Mouse (Mus musculus) midbrain, embryonic 15.5 days (tissue): ENCODE results near the gene Zfc3h1. TPM values are rescaled to one million over a fixed set of nuclear protein-coding genes. Genes with fewer than 3 reads are reported as not detected.

Experiments used
- ATAC-seq: fragments of 200-750 bp; cut with Nextera tagmentation; replicated peaks from 2 replicates; pipeline ENCODE4 v1.8.0; 2017; ENCODE audit warnings: moderate TSS enrichment
- H3K27ac ChIP-seq: fragments of 300-500 bp; sonication (generic); 2 replicates; pipeline ENCODE4 v1.5.1; 2015; ENCODE audit warnings: mild to moderate bottlenecking, inconsistent platforms
- H3K27me3 ChIP-seq: fragments of 300-500 bp; sonication (generic); replicated peaks from 2 replicates; pipeline ENCODE4 v1.6.1; 2015; ENCODE audit warnings: inconsistent platforms
- H3K36me3 ChIP-seq: fragments of 300-500 bp; sonication (generic); replicated peaks from 2 replicates; pipeline ENCODE4 v1.6.1; 2015; ENCODE audit warnings: inconsistent platforms
- H3K4me1 ChIP-seq: fragments of 300-500 bp; sonication (generic); 2 replicates; pipeline ENCODE4 v1.6.1; 2015; ENCODE audit warnings: inconsistent platforms
- H3K4me2 ChIP-seq: fragments of 300-500 bp; sonication (generic); 2 replicates; pipeline ENCODE4 v1.6.1; 2015; ENCODE audit warnings: inconsistent platforms, mild to moderate bottlenecking, moderate library complexity
- H3K4me3 ChIP-seq: fragments of 300-500 bp; sonication (generic); 2 replicates; pipeline ENCODE4 v1.5.1; 2015; ENCODE audit warnings: mild to moderate bottlenecking, inconsistent platforms
- H3K9ac ChIP-seq: fragments of 300-500 bp; sonication (generic); 2 replicates; pipeline ENCODE4 v1.6.1; 2015; ENCODE audit warnings: mild to moderate bottlenecking, inconsistent platforms
- H3K9me3 ChIP-seq: fragments of 300-500 bp; sonication (generic); 2 replicates; pipeline ENCODE4 v1.6.1; 2016; ENCODE audit warnings: inconsistent platforms
- WGBS: fragments of 180-500 bp; shearing (Covaris S2); methylation state at CpG from one replicate; pipeline ENCODE4 v1.1.7; 2015; ENCODE audit warnings: mixed read lengths; 5-methylcytosine and 5-hydroxymethylcytosine counted together
- polyA plus RNA-seq: library from polyadenylated mRNA; unstranded; fragments of >200 nt; fragmentation: Nextera tagmentation; extraction: Ambion mirVana; gene quantifications from 2 replicates; pipeline ENCODE4 v1.2.1, GENCODE M21; 2015

The Zfc3h1 gene
- polyA plus RNA-seq, 1 experiment from 2014 or later, result 20.0 TPM

DNA sequence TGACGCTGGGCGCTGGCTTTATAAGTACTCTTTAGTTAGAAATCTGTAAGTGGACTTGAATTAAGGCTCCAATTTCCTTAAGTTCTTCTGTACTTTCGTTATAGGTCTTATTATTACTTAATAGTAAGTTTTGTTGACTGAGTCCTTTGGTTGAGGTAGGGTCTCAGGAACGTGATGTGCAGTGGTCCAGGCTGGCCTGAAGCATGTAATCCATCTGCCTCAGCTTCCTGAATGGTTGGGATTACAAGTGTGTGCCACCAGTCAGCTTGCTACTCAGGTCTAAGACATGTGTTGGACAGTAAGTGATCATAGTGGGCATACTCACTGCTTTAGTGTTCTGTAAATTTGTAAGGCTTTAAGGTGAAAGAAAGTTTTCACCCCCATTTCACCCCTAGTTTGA lies 6.3 kb downstream of the Zfc3h1 start:
- no peak overlapping the region for H3K27ac ChIP-seq
- 91% methylated on average over 4 of the region's 4 CpGs for WGBS
- H3K4me1 ChIP-seq, result peaks cover 40% of the 10 kb centered on the region
- no peaks in the 10 kb centered on the region for H3K9me3 ChIP-seq
- H3K9ac ChIP-seq, result no peak overlapping the region
- H3K4me2 ChIP-seq, result no peak overlapping the region
- no peaks in the 10 kb centered on the region for H3K27me3 ChIP-seq
- no peak for ATAC-seq
- peaks cover 4% of the 10 kb centered on the region; the same call in 1 of the 2 replicates for H3K36me3 ChIP-seq
- H3K4me3 ChIP-seq, result no peak overlapping the region

DNA sequence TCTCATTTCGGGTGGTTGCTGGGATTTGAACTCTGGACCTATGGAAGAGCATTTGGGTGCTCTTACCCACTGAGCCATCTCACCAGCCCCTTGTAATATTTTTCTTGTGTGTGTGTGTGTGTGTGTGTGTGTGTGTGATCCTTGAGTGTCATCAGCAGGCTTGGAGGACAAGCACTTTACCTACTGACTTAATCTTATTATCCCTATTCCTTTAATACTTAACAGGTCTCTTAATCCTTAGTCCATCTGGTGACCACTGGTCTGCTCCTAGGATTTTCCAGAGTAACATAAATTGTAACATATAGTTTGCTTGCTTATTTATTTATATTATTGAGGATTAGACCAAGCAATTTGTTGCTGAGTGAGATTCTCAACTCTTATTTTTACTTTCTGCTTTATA lies 7.1 kb downstream of the Zfc3h1 start:
- WGBS, result 97% methylated on average over 1 of the region's 1 CpGs
- Histone ChIP-seq H3K4me3 (no peak overlapping the region), H3K9ac (no peak overlapping the region), H3K36me3 (peaks cover 4% of the 10 kb centered on the region; the same call in 1 of the 2 replicates), H3K4me2 (no peak overlapping the region), H3K27ac (no peak overlapping the region), H3K27me3 (no peaks in the 10 kb centered on the region), H3K4me1 (peaks cover 35% of the 10 kb centered on the region), H3K9me3 (no peaks in the 10 kb centered on the region)
- no peak for ATAC-seq

DNA sequence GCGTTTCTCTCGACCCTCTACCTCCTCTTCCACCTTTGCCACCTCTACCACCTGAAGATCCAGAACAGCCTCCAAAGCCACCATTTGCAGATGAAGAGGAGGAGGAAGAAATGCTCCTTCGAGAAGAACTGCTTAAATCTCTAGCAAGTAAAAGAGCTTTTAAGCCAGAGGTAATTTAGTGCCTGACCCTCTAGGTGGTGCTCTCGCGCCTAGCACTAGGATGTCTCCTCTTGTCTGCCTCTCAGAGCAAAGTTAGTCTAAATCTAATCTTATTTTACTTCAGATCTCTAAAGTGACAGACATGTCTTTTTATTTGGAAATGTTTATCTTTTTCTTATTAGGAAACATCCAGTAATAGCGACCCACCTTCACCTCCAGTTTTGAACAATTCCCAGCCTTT lies 21.6 kb downstream of the Zfc3h1 start:
- Histone ChIP-seq H3K9me3 (no peaks in the 10 kb centered on the region), H3K4me1 (no peaks in the 10 kb centered on the region), H3K36me3 (peaks cover 40% of the 10 kb centered on the region), H3K4me3 (no peak overlapping the region), H3K9ac (no peak overlapping the region), H3K27ac (no peak overlapping the region), H3K27me3 (no peaks in the 10 kb centered on the region), H3K4me2 (no peak overlapping the region)
- 58% methylated on average over 6 of the region's 6 CpGs for WGBS
- ATAC-seq, result no peak

DNA sequence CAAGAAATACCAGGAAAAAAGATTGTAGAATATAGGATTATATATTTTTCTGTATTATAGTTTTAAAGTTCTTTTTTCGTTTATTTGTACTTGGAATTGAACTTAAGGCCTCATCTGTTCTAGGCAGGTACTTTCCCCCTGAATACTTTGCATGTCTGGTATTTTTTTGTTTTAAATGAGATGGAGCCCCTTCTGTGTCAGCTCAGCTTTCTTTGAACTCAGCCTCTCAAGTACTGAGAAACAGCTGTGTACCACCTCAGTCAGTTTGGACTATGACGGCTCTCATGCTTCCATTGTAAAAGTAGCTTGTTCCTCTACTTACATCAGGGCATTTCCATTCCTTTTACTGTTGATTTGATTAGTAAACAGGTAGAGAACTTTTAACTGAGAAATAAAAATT lies 28.7 kb downstream of the Zfc3h1 start:
- Histone ChIP-seq H3K4me1 (no peaks in the 10 kb centered on the region), H3K27me3 (no peaks in the 10 kb centered on the region), H3K27ac (no peak overlapping the region), H3K9ac (no peak overlapping the region), H3K4me3 (no peak overlapping the region), H3K4me2 (no peak overlapping the region), H3K9me3 (no peaks in the 10 kb centered on the region), H3K36me3 (peaks cover 61% of the 10 kb centered on the region)
- no peak for ATAC-seq
- WGBS, result 90% methylated on average over 2 of the region's 2 CpGs

DNA sequence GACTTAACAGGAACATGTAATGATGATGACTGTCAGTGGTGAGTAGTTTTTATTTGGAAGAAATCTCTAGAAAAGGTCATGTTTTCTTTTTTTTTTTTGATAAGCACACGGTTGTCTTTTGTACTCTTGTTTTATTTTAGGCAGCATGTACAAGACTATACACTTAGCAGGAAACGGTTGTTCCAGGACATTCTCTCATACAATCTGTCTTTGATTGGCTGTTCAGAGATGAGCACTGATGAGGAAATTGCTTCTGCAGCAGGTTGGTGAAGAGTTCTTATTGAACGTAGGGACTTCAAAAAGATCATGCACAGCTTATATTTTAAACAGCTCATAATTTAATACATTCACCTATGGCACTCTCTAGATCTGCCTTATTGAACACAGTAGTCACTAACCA lies 29.3 kb downstream of the Zfc3h1 start:
- H3K36me3 ChIP-seq, result peaks cover 62% of the 10 kb centered on the region
- H3K9me3 ChIP-seq, result no peaks in the 10 kb centered on the region
- no peaks in the 10 kb centered on the region for H3K4me1 ChIP-seq
- WGBS, result 91% methylated on average over 3 of the region's 3 CpGs
- H3K27ac ChIP-seq, result no peak overlapping the region
- H3K4me3 ChIP-seq, result no peak overlapping the region
- no peak overlapping the region for H3K4me2 ChIP-seq
- no peak overlapping the region for H3K9ac ChIP-seq
- ATAC-seq, result no peak
- no peaks in the 10 kb centered on the region for H3K27me3 ChIP-seq

DNA sequence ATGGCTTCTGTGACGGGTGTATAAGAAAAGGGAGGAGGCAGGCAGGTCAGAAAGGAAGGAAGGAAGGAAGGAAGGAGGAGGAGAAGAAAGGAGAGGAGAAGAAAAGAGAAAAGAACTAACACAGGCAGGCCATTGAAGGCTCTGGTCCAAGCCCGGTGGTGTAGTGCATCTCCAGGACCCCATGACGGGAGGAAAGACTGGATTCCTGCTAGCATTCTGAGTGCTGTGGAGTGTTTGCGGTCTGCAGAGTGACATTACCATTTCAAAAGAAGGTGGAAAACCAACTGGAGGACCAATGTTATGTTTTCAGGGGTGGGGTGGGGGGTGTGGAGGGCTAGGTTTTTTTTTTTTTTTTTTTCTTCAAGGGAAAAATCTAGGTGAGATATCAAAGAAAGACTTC lies 37.2 kb downstream of the Zfc3h1 start:
- no peaks in the 10 kb centered on the region for H3K27me3 ChIP-seq
- peaks cover 40% of the 10 kb centered on the region for H3K36me3 ChIP-seq
- H3K9me3 ChIP-seq, result no peaks in the 10 kb centered on the region
- 79% methylated on average over 4 of the region's 4 CpGs for WGBS
- H3K4me3 ChIP-seq, result no peak overlapping the region
- no peak overlapping the region for H3K4me2 ChIP-seq
- ATAC-seq, result no peak
- no peak overlapping the region for H3K27ac ChIP-seq
- no peak overlapping the region for H3K9ac ChIP-seq
- H3K4me1 ChIP-seq, result no peaks in the 10 kb centered on the region

DNA sequence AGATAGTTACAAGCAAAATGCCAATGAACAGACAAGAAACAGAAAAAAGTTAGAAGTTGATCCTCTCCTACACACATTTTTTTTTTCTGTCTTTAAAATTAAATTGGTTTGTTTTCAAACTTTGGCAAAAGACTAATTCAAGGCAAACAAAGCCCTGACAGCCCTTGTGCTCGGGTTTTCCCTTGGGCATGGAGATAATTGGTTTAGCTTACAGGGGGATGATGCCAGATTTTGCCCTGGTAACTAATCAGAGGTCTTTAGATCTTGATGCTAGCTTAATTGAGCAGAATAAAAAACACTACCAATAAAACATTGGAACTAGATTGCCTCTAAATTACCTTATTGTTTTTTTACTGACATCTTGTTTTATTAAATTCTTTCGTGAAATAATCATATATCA lies 40.6 kb downstream of the Zfc3h1 start:
- no peak for ATAC-seq
- Histone ChIP-seq H3K27me3 (no peaks in the 10 kb centered on the region), H3K9me3 (no peaks in the 10 kb centered on the region), H3K4me2 (no peak overlapping the region), H3K4me3 (no peak overlapping the region), H3K9ac (no peak overlapping the region), H3K36me3 (peaks cover 48% of the 10 kb centered on the region), H3K27ac (no peak overlapping the region), H3K4me1 (no peaks in the 10 kb centered on the region)
- WGBS, result 62% methylated on average over 2 of the region's 2 CpGs

DNA sequence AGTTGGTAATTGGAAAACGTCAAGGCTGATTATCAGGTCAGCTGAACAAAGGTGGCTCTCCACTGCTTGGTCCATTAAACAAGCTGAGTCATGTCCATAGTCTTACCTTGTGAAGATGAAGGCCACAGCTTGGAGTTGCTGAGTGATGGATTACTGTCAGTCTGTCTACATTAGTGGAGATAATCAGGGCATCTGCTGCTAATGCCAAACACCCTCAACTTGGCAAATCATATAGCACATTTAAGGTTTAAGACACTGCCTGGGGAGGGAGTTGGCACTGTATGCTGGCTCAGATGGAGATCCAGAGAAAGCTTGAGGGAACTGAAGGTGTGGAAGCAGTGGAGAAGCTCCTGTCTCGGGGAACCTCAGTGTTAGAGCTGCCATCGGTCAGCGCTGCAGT lies 52.5 kb downstream of the Zfc3h1 start:
- Histone ChIP-seq H3K4me1 (no peaks in the 10 kb centered on the region), H3K9me3 (no peaks in the 10 kb centered on the region), H3K4me3 (no peak overlapping the region), H3K36me3 (0 out of 2 replicates have a peak, but pooled peaks cover 7% of the 10 kb centered on the region), H3K4me2 (no peak overlapping the region), H3K27me3 (no peaks in the 10 kb centered on the region), H3K27ac (no peak overlapping the region), H3K9ac (no peak overlapping the region)
- 92% methylated on average over 4 of the region's 4 CpGs for WGBS
- ATAC-seq, result no peak

DNA sequence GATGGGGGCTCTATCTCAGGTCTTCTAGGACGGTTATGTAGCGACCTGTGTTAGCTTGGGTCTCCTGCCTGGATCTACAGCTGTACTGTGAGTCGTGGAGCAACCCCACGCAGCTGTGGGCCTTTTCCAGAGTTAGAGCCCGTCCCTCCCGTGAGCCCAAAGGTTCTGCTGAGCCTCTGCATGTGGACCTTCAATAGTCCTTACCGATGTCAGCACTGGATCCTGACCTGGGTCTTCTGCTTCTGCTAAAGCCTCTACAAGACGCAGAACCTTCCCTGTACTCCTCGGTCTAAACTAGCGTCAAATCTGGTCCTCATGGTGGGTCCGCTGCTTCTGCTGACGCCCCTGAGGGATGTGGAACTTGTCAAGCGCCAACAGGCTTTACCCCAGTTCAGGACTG lies 63.9 kb downstream of the Zfc3h1 start:
- no peak overlapping the region for H3K4me3 ChIP-seq
- no peaks in the 10 kb centered on the region for H3K36me3 ChIP-seq
- H3K9ac ChIP-seq, result no peak overlapping the region
- 92% methylated on average over 13 of the region's 13 CpGs for WGBS
- no peak for ATAC-seq
- no peak overlapping the region for H3K4me2 ChIP-seq
- H3K27ac ChIP-seq, result no peak overlapping the region
- no peaks in the 10 kb centered on the region for H3K4me1 ChIP-seq
- H3K27me3 ChIP-seq, result no peaks in the 10 kb centered on the region
- H3K9me3 ChIP-seq, result peaks cover 6% of the 10 kb centered on the region; the same call in 1 of the 2 replicates

DNA sequence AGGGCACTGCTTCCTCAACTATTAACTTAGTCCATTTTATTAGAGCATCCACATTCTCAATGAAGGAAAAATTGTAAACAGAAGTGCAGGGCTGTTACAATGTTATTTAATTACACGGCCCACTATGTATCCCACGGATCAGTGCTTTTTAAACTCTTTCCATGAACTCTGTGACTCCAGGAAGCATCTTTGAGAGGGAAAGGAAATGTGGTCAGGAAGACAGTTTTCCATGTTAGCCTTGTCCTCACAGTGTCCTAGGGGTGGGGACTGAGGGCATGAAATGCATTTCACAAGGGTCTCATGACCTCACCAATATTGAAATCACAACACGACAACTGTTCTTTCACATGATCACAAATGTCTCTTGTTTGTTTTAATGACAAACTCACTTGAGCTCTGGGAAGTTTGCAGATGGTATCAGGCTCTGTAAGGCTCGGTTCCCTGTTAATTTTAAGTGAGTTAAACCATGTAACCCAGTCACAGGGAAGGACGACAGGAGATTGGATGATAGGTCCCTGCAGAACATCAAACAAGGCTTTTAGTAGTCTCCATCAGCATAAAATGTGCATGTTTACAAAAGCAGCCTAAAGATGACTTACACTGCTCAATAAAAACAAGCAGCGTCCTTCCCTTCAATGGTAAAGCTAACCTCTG lies 72.7 kb downstream of the Zfc3h1 start:
- no peaks in the 10 kb centered on the region for H3K4me1 ChIP-seq
- H3K27ac ChIP-seq, result no peak overlapping the region
- H3K9ac ChIP-seq, result no peak overlapping the region
- H3K4me3 ChIP-seq, result no peak overlapping the region
- no peak overlapping the region for H3K4me2 ChIP-seq
- no peaks in the 10 kb centered on the region for H3K27me3 ChIP-seq
- H3K9me3 ChIP-seq, result no peaks in the 10 kb centered on the region
- no peak for ATAC-seq
- 78% methylated on average over 6 of the region's 6 CpGs for WGBS
- H3K36me3 ChIP-seq, result no peaks in the 10 kb centered on the region

DNA sequence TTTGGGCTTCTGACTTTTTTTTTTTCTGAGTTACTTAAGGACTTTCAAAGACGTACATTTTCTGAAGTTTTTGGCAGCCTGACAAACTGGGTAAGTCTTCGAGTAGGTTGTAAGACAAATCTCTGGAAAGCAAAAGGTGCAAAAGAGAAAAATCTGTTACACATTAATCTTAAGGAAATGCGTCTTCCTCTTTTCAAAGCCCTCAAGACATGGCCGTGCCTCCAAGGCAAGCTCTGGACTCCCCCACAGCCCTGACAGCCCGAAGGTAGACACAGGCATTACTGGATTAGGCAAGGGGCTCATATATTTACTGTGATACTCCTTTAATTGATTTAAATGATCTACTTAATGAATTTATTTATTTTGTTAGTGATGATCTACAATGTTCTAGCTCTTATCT lies 77.9 kb downstream of the Zfc3h1 start:
- H3K27me3 ChIP-seq, result no peaks in the 10 kb centered on the region; the same call in 1 of the 2 replicates
- H3K9me3 ChIP-seq, result no peaks in the 10 kb centered on the region
- no peak overlapping the region for H3K9ac ChIP-seq
- 71% methylated on average over 5 of the region's 5 CpGs for WGBS
- H3K4me3 ChIP-seq, result no peak overlapping the region
- H3K4me2 ChIP-seq, result no peak overlapping the region
- ATAC-seq, result no peak
- H3K36me3 ChIP-seq, result no peaks in the 10 kb centered on the region
- no peaks in the 10 kb centered on the region for H3K4me1 ChIP-seq
- no peak overlapping the region for H3K27ac ChIP-seq

DNA sequence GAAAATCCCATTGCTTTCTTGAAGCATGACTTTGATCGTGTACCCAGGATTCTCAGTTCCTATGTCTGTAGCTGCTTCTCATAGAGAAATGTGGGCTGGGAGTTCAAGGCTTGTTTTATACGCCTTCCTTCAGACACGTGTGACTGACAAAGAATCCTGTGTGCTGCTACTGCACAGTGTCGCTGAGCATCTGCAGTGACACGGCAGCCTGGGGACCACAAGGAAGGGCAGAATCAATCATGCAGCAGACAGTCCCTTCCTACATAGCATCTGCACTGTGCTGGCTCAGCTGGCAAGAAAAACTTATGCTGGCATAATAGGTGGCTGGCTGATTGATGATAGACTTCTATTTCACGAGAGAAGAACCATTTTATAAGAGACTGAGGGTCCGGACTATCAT lies 80.3 kb downstream of the Zfc3h1 start:
- Histone ChIP-seq H3K27me3 (no peaks in the 10 kb centered on the region; the same call in none of the 2 replicates), H3K9me3 (no peaks in the 10 kb centered on the region), H3K4me1 (no peaks in the 10 kb centered on the region), H3K4me3 (no peak overlapping the region), H3K4me2 (no peak overlapping the region), H3K27ac (no peak overlapping the region), H3K9ac (no peak overlapping the region), H3K36me3 (no peaks in the 10 kb centered on the region)
- no peak for ATAC-seq
- WGBS, result 89% methylated on average over 7 of the region's 7 CpGs

DNA sequence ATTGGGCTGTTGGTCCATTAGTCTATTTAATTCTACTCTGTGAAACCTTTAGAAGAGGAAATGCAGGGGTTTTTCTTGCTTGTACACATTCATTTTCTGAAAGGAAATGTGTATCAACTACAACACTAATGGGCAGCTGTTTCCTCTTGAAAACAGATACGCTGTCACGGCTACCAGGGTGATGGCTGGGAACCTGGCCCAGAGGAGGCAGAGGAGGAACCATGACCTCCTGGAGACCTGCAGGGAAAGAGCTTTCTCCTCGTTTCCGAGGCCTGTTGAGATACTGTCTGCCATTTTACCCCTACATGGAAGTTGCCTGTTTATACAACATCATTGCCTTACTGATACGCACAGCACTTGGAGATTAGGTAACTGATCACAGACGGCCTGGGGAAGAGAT lies 81.0 kb downstream of the Zfc3h1 start:
- H3K9me3 ChIP-seq, result no peaks in the 10 kb centered on the region
- no peaks in the 10 kb centered on the region for H3K4me1 ChIP-seq
- H3K27ac ChIP-seq, result no peak overlapping the region
- H3K4me2 ChIP-seq, result no peak overlapping the region
- no peak overlapping the region for H3K9ac ChIP-seq
- H3K27me3 ChIP-seq, result no peaks in the 10 kb centered on the region; the same call in none of the 2 replicates
- no peak overlapping the region for H3K4me3 ChIP-seq
- H3K36me3 ChIP-seq, result no peaks in the 10 kb centered on the region
- WGBS, result 87% methylated on average over 6 of the region's 6 CpGs
- ATAC-seq, result no peak
